Mouse (Mus musculus) layer of hippocampus, postnatal 25 days (tissue): ENCODE measurements at regions not wholly inside any gene's neighbourhood (a gene's known extent, or its start where the extent isn't known, plus 50 kb on each side); places are given as distances from the start of the nearest gene placed in this dataset.

Experiments
- DNase-seq, 2 experiments: peaks; one replicate each; pipeline ENCODE4 v3.0.0; 2022; ENCODE audit warnings: mixed read lengths in 2 of 2, low spot score in 1 of 2; ENCODE audit errors: extremely low spot score in 1 of 2

DNA sequence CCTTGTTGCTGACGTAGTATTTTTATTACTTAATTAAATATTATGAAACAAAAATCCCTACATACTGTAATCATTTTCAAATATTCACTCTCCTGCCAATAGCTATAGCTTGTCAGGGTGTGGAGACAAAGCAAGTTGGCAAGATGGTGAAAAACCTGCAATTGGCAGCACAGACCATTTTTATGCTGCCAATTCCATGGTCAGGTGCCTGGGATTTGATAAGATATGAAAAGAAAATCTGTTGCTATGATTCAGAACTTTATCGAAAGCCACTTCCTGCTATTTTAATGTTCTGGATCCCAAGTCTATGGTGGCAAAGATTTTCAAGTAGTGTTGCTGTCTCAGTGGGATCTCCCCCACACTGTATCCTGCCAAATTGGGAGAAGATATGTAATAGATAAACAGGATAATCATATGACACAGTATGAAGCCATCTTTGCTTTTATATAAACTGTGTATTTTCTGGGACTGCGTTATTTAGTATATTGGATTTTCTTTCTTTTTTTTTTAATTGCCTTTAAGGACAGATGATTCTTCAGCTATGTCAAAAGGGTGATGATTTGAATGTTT, 165.3 kb upstream of the Lrrc3b start:
- no peak for DNase-seq

- DNase-seq = no peak
Measured at GRCm38 (mm10) chr14:15610166-15610565, 171.4 kb upstream of the Lrrc3b start.

- no peak for DNase-seq
Measured at GRCm38 (mm10) chr14:15634581-15634980, 195.8 kb upstream of the Lrrc3b start.

GRCm38 (mm10) chr14:15637681-15638080, 198.9 kb upstream of the Lrrc3b start:
- no peak for DNase-seq

GRCm38 (mm10) chr14:15638869-15639268, 200.1 kb upstream of the Lrrc3b start:
- DNase-seq = no peak

DNA sequence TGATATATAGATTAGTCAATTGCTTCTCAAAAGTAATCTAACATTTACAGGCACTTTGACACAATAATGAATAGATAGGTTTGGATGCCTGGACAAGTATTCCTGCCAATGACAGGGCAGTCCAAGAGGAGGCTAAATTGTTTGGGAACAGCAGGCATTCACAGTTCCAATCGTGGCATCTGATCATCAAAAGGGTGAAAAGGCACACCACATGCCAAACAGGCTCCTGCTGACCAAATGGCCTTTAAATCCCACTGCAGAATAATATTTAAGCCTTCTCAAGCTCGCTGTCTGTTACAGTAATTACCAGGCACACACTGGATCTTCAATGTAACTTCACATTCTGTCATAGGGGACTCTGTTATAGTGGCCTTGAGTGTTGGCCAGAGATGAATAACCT, 222.1 kb upstream of the Lrrc3b start:
- no peak for DNase-seq

- DNase-seq = no peak
Measured at GRCm38 (mm10) chr14:15672292-15672691, 233.5 kb upstream of the Lrrc3b start.

DNA sequence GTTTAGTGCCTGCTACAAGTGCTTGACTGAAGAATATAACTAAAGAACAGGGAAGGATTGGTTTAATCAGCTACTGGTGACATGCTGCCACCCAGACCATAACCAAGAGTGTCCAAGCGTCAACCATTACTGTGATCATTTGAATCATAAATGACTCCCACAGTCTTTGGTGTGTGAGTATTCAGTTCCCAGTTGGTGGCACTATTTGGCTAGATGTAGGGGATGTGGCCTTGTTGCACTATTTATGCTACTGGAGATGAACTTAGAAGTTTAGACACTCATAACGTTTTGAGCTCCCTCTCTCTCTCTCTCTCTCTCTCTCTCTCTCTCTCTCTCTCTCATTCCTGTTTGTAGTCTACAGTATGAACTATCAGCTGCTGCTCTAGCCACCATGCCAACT, 238.4 kb upstream of the Lrrc3b start:
- no peak for DNase-seq

GRCm38 (mm10) chr14:15679456-15679855, 240.7 kb upstream of the Lrrc3b start:
- no peak for DNase-seq

GRCm38 (mm10) chr14:15698001-15698400, 259.2 kb upstream of the Lrrc3b start:
- no peak for DNase-seq

DNA sequence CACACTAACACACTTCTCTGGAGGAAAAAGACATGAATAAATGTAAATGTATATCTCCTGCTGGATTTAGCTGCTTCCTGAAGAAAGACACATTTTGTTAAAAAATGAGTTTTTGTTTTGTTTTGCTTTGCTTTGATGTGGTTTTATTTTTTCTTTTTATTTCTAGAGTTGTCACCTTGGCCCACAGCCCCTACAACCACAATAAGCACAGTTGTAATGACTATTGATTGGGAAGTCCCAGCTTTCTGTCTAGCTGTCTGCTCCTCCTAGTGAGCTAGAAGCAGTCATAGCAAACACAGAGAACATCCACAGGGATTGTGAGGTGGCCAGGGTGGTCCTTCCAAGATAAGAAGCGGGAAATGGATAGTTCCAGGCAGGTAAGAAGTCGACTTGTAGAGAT, 259.8 kb upstream of the Lrrc3b start:
- DNase-seq = no peak

- DNase-seq = no peak
Measured at GRCm38 (mm10) chr14:15722135-15722534, 283.3 kb upstream of the Lrrc3b start.

DNA sequence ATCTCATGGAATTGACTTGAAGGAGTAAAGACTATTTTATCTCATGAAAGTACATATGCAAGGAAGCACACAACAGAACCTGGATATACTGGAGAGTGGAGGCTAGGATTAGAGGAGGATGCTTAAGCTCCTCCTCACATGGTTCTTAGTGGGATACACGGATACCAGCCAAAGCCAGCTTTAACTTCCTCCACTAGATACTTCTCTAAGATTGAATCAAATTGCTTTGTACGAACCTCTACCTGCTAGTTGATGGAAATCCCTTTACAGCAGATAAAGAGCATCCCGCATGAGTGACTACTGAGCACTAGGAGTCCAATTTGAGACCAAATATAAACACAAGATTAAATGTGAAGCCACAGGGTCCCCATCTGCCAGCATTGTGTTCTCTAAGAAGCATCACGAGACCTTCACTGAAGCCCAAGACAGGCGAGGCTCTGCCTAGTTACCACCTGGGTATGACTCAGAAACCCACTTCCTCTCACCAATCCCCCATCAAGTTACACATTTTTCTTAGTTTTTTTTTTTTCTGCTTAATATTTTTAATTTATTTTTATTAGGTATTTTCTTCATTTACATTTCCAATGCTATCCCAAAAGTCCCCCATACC, 307.9 kb upstream of the Lrrc3b start:
- DNase-seq = no peak

DNA sequence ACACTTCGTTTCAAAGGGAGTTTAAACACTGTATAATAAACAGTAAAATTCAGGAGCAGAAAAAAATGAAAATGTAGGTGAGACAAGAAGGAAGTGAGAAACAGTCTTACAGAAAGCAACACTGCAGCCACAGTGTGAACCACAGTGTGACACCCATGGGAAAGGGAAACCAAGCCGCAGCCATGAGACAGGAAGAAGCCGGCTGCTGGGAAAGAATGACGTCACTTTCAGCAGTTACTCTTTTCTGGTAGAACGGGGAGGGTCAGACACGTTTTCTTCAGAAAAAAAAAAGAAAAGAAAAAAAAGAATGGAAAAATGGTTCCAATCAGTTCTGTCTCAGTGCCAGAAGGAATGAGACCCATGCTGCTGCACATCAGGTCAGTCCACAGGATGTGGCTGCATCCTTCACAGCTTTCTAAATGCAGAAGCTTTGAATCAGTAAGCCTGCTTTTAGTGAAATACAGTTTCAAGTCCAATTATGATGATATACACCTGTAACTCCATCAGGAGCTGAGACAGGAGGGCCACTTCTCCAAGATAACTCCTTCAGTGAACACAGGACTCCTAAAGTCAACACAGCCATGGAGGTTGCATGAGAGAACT, 331.2 kb upstream of the Lrrc3b start:
- DNase-seq = no peak

DNA sequence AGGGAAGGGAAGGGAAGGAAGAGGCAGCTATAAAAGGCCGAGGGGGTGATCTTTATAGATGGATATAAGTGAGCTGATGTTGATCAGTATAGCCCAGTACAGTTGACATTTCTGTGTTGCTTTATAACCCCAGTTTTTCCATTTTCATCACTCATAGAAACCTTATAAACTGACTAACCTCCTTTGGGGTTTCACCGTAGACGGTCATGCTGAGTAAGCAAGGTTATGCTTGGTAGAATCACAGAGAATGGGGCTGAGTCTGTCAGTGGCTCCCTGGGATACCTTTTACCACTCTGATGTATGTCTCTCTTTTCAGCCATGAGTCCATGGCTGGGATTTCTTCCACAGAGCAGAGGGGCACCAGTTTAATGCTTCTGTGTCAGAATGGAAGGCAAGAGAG, 345.9 kb upstream of the Lrrc3b start:
- no peak for DNase-seq

- DNase-seq = peak in 1 of 2 experiments; percentile 6
Measured at GRCm38 (mm10) chr14:15785230-15785629, 346.4 kb upstream of the Lrrc3b start.

DNA sequence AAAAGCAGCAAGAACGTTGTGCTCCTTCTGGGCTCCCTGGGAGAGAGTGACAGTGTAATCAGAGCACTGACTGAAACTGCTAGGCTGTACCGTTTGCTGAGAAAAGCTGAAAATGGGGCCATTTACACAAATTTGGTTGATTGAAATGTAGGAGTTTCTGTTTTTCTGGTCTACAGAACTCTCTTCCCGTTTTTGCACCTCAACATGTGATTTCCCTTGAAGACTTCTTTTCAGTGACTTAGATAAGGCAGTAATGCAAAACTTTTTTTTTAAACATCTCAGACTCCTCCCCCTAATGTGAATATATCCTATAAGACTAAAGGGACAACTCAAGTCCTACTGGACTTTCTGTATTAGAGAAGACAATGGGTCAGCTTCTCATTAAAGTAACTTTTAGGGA, 356.9 kb upstream of the Lrrc3b start:
- DNase-seq = no peak

GRCm38 (mm10) chr14:15797019-15797418, 358.2 kb upstream of the Lrrc3b start:
- no peak for DNase-seq

DNA sequence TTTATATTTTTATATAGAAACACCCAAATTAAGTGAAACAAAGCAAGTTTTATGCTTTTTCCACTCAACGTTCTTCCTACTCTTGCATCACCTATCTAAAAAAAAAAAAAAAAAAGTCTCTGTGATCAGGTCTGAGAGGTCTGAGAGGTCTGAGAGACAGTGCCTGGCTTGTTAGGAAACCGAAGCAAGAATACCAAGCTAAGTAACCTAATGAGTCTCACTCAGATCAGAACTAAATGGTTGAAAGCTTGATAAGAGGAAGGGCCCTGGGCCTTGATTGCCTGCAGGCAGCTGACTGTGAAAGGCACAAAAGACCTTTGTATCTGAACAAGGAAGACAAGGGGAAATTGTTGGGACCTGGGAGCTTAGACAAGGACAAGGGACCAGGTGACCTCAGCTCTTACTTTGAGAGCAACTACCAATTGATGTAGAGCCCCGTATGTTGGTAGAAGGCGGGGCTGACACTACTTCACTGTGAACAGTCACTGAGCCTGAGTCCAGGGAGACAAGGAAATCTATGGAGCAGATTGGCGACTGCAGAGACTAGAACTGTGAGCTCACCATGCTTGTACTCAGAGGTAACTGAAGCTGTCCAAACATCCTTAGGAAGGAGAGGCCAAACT, 362.8 kb upstream of the Lrrc3b start:
- DNase-seq = no peak

- no peak for DNase-seq
Measured at GRCm38 (mm10) chr14:15809083-15809482, 370.3 kb upstream of the Lrrc3b start.

GRCm38 (mm10) chr14:15841390-15842023, 402.7 kb upstream of the Lrrc3b start:
- DNase-seq = no peak
